Mouse (Mus musculus): ENCODE measurements around the gene Exph5.

Gene Exph5

GRCm38 (mm10) chr9:53356219-53357155 is 55.0 kb downstream of the Exph5 start:
- DNase-seq (ENCODE audit: low spot score in 2 of 2): no peak

- no peak for DNase-seq (ENCODE audit: low spot score in 2 of 2)
Observed at GRCm38 (mm10) chr9:53371339-53371738, 69.9 kb downstream of the Exph5 start.

GRCm38 (mm10) chr9:53375907-53376306 is 74.4 kb downstream of the Exph5 start:
- no peak for DNase-seq (ENCODE audit: low spot score in 2 of 2)

- DNase-seq (ENCODE audit: low spot score in 2 of 2): no peak
Observed at GRCm38 (mm10) chr9:53376820-53377219, 75.3 kb downstream of the Exph5 start.

- DNase-seq (ENCODE audit: low spot score in 2 of 2): no peak
Observed at GRCm38 (mm10) chr9:53377597-53377996, 76.1 kb downstream of the Exph5 start.

GRCm38 (mm10) chr9:53378171-53378570 is 76.7 kb downstream of the Exph5 start:
- DNase-seq (ENCODE audit: low spot score in 2 of 2): no peak

- DNase-seq (ENCODE audit: low spot score in 2 of 2): no peak
Observed at GRCm38 (mm10) chr9:53380595-53380994, 79.1 kb downstream of the Exph5 start.

- no peak for DNase-seq (ENCODE audit: low spot score in 2 of 2)
Observed at GRCm38 (mm10) chr9:53381113-53381615, 79.7 kb downstream of the Exph5 start.

GRCm38 (mm10) chr9:53383951-53384866 is 82.7 kb downstream of the Exph5 start, which contains the start of gene Kdelc2:
Gene Kdelc2, plus strand, starts transcription at chr9:53384025.
- peak; percentile 38 to 70 for DNase-seq (ENCODE audit: low spot score in 2 of 2)

GRCm38 (mm10) chr9:53384873-53385272 is 83.4 kb downstream of the Exph5 start:
- DNase-seq (ENCODE audit: low spot score in 2 of 2): peak in 1 of 2 experiments; percentile 11

- no peak for DNase-seq (ENCODE audit: low spot score in 2 of 2)
Observed at GRCm38 (mm10) chr9:53387431-53387830, 86.0 kb downstream of the Exph5 start.

GRCm38 (mm10) chr9:53389109-53389508 is 87.6 kb downstream of the Exph5 start:
- no peak for DNase-seq (ENCODE audit: low spot score in 2 of 2)

- DNase-seq (ENCODE audit: low spot score in 2 of 2): no peak
Observed at GRCm38 (mm10) chr9:53390136-53390535, 88.7 kb downstream of the Exph5 start.

GRCm38 (mm10) chr9:53397685-53398387 is 96.4 kb downstream of the Exph5 start:
- DNase-seq (ENCODE audit: low spot score in 2 of 2): no peak

- peak in 1 of 2 experiments; percentile 49 for DNase-seq (ENCODE audit: low spot score in 2 of 2)
Observed at GRCm38 (mm10) chr9:53398388-53398700, 96.9 kb downstream of the Exph5 start.

GRCm38 (mm10) chr9:53399537-53399936 is 98.1 kb downstream of the Exph5 start:
- no peak for DNase-seq (ENCODE audit: low spot score in 2 of 2)

GRCm38 (mm10) chr9:53400696-53401095 is 99.2 kb downstream of the Exph5 start:
- no peak for DNase-seq (ENCODE audit: low spot score in 2 of 2)

GRCm38 (mm10) chr9:53401146-53401545 is 99.7 kb downstream of the Exph5 start:
- DNase-seq (ENCODE audit: low spot score in 2 of 2): no peak

GRCm38 (mm10) chr9:53402291-53402711 is 100.8 kb downstream of the Exph5 start, which contains the start of gene 4930550C14Rik:
Gene 4930550C14Rik, plus strand, starts transcription at chr9:53402325.
- peak in 1 of 2 experiments; percentile 16 for DNase-seq (ENCODE audit: low spot score in 2 of 2)

- DNase-seq (ENCODE audit: low spot score in 2 of 2): no peak
Observed at GRCm38 (mm10) chr9:53402991-53403390, 101.5 kb downstream of the Exph5 start.

GRCm38 (mm10) chr9:53404050-53404752 is 102.7 kb downstream of the Exph5 start:
- no peak for DNase-seq (ENCODE audit: low spot score in 2 of 2)

Measured in cerebellum, postnatal 4 days (tissue).